18 mouse cellular contexts compared by ENCODE assay signal in genomic region chrX:159671388-159671787, GRCm38 (mm10). TPM values are rescaled to one million over a fixed set of nuclear protein-coding genes. Genes with fewer than 3 reads are reported as not detected.
DNase-seq lines count a peak whose midpoint lies in the region; ATAC-seq and TF ChIP-seq lines count a peak whose summit lies in the region.
"Had no signal": no experiment of that assay in that cellular context is flagged by ENCODE, and none has a peak within 500 bp of the region (broad histone marks: within the 10 kb centered on the region; RNA-seq: fewer than 3 reads in every experiment).

No protein-coding gene starts in this region.

- no peaks in the 10 kb centered on the region for H3K27me3 ChIP-seq in hindbrain, postnatal 0 days (ENCODE audit: insufficient read depth, low read length)
- H3K27me3 ChIP-seq in hindbrain, embryonic 16.5 days (replicated peaks; ENCODE audit: control insufficient read depth, insufficient read depth, low read length), result no peaks in the 10 kb centered on the region
- H3K27me3 ChIP-seq: embryonic facial prominence, embryonic 15.5 days; heart, embryonic 12.5 days had no signal

- no peak overlapping the region for H3K4me2 ChIP-seq in hindbrain, postnatal 0 days (ENCODE audit: low read depth, low read length)
- H3K4me2 ChIP-seq in hindbrain, embryonic 16.5 days (ENCODE audit: low read length), result no peak overlapping the region
- H3K4me2 ChIP-seq: embryonic facial prominence, embryonic 15.5 days; heart, embryonic 12.5 days; midbrain, embryonic 12.5 days had no signal

- 82% methylated on average over 7 of the region's 7 CpGs for WGBS in hindbrain, postnatal 0 days
- WGBS in hindbrain, embryonic 16.5 days, result 91% methylated on average over 7 of the region's 7 CpGs

- no peaks in the 10 kb centered on the region for H3K9me3 ChIP-seq in hindbrain, postnatal 0 days (ENCODE audit: low read length)
- no peaks in the 10 kb centered on the region for H3K9me3 ChIP-seq in hindbrain, embryonic 16.5 days (ENCODE audit: control insufficient read depth, low read length)
- H3K9me3 ChIP-seq: embryonic facial prominence, embryonic 15.5 days; heart, embryonic 12.5 days; midbrain, embryonic 12.5 days had no signal

- DNase-seq in hindbrain, postnatal 0 days (ENCODE audit: low spot score), result no peak
- DNase-seq in thymus, postnatal 14 days, result peak; percentile 26
- DNase-seq in thymus, postnatal 25 days, result no peak
- DNase-seq in c-Kit-negative CD71-positive TER-119-positive erythroid progenitor cells, embryonic 14.5 days (ENCODE audit: low read depth, low spot score), result peak; percentile 2
- no peak for DNase-seq in adrenal gland, postnatal 36 days
- DNase-seq: adrenal gland, postnatal 25 days; cerebellum, adult 18-20 months; gastrocnemius, postnatal 10 days; kidney, postnatal 4 days; lung, postnatal 10 days; thymus, postnatal 36 days had no signal

- TF ChIP-seq CTCF in hindbrain, postnatal 0 days (IDR thresholded peaks at IDR 0.05; ENCODE audit: low read depth), result peak; percentile 35

- no peak overlapping the region for H3K27ac ChIP-seq in hindbrain, postnatal 0 days
- H3K27ac ChIP-seq in hindbrain, embryonic 16.5 days (ENCODE audit: low read depth, low read length), result no peak overlapping the region
- H3K27ac ChIP-seq: embryonic facial prominence, embryonic 15.5 days; midbrain, embryonic 12.5 days had no signal

- 0 out of 2 replicates have a peak, but pooled peaks cover 2% of the 10 kb centered on the region for H3K4me1 ChIP-seq in hindbrain, postnatal 0 days (ENCODE audit: insufficient read depth, low read length)
- H3K4me1 ChIP-seq in hindbrain, embryonic 16.5 days (ENCODE audit: control insufficient read depth, insufficient read depth, low read depth, low read length), result no peaks in the 10 kb centered on the region
- H3K4me1 ChIP-seq: embryonic facial prominence, embryonic 15.5 days; heart, embryonic 12.5 days; midbrain, embryonic 12.5 days had no signal

- no peak overlapping the region for H3K4me3 ChIP-seq in hindbrain, postnatal 0 days (ENCODE audit: low read length)
- no peak overlapping the region for H3K4me3 ChIP-seq in hindbrain, embryonic 16.5 days (ENCODE audit: low read length)
- H3K4me3 ChIP-seq: embryonic facial prominence, embryonic 15.5 days; heart, embryonic 12.5 days; midbrain, embryonic 12.5 days had no signal

- ATAC-seq in hindbrain, postnatal 0 days, result no peak
- no peak for ATAC-seq in hindbrain, embryonic 16.5 days
- ATAC-seq in activated CD4-positive, CD25-positive, alpha-beta regulatory T cell, adult 4 months, result no peak
- ATAC-seq: forebrain, embryonic 14.5 days; intestine, embryonic 16.5 days had no signal

- no peak overlapping the region for H3K9ac ChIP-seq in hindbrain, postnatal 0 days (replicated peaks; ENCODE audit: low read length)
- no peak overlapping the region for H3K9ac ChIP-seq in hindbrain, embryonic 16.5 days (ENCODE audit: low read depth, low read length)
- H3K9ac ChIP-seq: embryonic facial prominence, embryonic 15.5 days; heart, embryonic 12.5 days; midbrain, embryonic 12.5 days had no signal

- H3K36me3 ChIP-seq in hindbrain, postnatal 0 days (ENCODE audit: insufficient read depth, low read length), result no peaks in the 10 kb centered on the region
- no peaks in the 10 kb centered on the region for H3K36me3 ChIP-seq in hindbrain, embryonic 16.5 days (ENCODE audit: control insufficient read depth, insufficient read depth, low read length)
- H3K36me3 ChIP-seq: embryonic facial prominence, embryonic 15.5 days; heart, embryonic 12.5 days; midbrain, embryonic 12.5 days had no signal

RNA-seq across cellular contexts. Expression of gene Sh3kbp1, which starts 44.3 kb away (rescaled TPM):
- 42.0 and 45.5 TPM in 2 replicates for total RNA-seq in hindbrain, postnatal 0 days (2014; rRNA removed)
- 41.1 and 43.4 TPM in 2 replicates for polyA plus RNA-seq in hindbrain, postnatal 0 days (2015; fragmentation: Nextera tagmentation; extraction: Ambion mirVana)
- polyA plus RNA-seq in hindbrain, embryonic 16.5 days (2015; fragmentation: Nextera tagmentation; extraction: Ambion mirVana), result 49.6 and 50.0 TPM in 2 replicates
- polyA plus RNA-seq in activated CD4-positive, CD25-positive, alpha-beta regulatory T cell, adult 4 months (2017; shearing (Covaris generic)), result 100 to 1,000 TPM; 230 to 269 TPM
- total RNA-seq in adrenal gland, postnatal 36 days (2021), result 10 to 100 TPM; 23.1 to 27.2 TPM

Comparison
In these comparisons a context has a peak if more than half of its experiments do, and no peak if none do; other contexts are left out.
1. DNase-seq: peak in thymus, postnatal 14 days (single experiment) and c-Kit-negative CD71-positive TER-119-positive erythroid progenitor cells, embryonic 14.5 days (single experiment); none in hindbrain, postnatal 0 days (single experiment), thymus, postnatal 25 days (single experiment) and adrenal gland, postnatal 36 days (0 of 2).